Mouse (Mus musculus): Measurements from ENCODE around the gene Cacng1.

Cacng1 gene

GRCm38 (mm10) chr11:107716332-107716938, at the start of gene Cacng1:
TSS of gene Cacng1 (minus strand) at chr11:107716522.
- no peak for DNase-seq (ENCODE audit: low read depth, low spot score)

GRCm38 (mm10) chr11:107762688-107763460, 46.6 kb upstream of the Cacng1 start:
- no peak for DNase-seq (ENCODE audit: low read depth, low spot score)

- DNase-seq (ENCODE audit: low read depth, low spot score): no peak
Measured at GRCm38 (mm10) chr11:107761790-107762500, 45.6 kb upstream of the Cacng1 start.

GRCm38 (mm10) chr11:107760001-107760400, 43.7 kb upstream of the Cacng1 start:
- no peak for DNase-seq (ENCODE audit: low read depth, low spot score)

- no peak for DNase-seq (ENCODE audit: low read depth, low spot score)
Measured at GRCm38 (mm10) chr11:107759516-107759915, 43.2 kb upstream of the Cacng1 start.

- no peak for DNase-seq (ENCODE audit: low read depth, low spot score)
Measured at GRCm38 (mm10) chr11:107749114-107749513, 32.8 kb upstream of the Cacng1 start.

GRCm38 (mm10) chr11:107748243-107749035, 32.1 kb upstream of the Cacng1 start:
- DNase-seq (ENCODE audit: low read depth, low spot score): no peak

- DNase-seq (ENCODE audit: low read depth, low spot score): no peak
Measured at GRCm38 (mm10) chr11:107743100-107743499, 26.8 kb upstream of the Cacng1 start.

GRCm38 (mm10) chr11:107738418-107739099, 22.2 kb upstream of the Cacng1 start:
- DNase-seq (ENCODE audit: low read depth, low spot score): no peak

- no peak for DNase-seq (ENCODE audit: low read depth, low spot score)
Measured at GRCm38 (mm10) chr11:107737886-107738285, 21.6 kb upstream of the Cacng1 start.

GRCm38 (mm10) chr11:107734133-107734532, 17.8 kb upstream of the Cacng1 start:
- no peak for DNase-seq (ENCODE audit: low read depth, low spot score)

- no peak for DNase-seq (ENCODE audit: low read depth, low spot score)
Measured at GRCm38 (mm10) chr11:107731498-107731897, 15.2 kb upstream of the Cacng1 start.

GRCm38 (mm10) chr11:107730940-107731339, 14.6 kb upstream of the Cacng1 start:
- no peak for DNase-seq (ENCODE audit: low read depth, low spot score)

GRCm38 (mm10) chr11:107729141-107729540, 12.8 kb upstream of the Cacng1 start:
- DNase-seq (ENCODE audit: low read depth, low spot score): no peak

- DNase-seq (ENCODE audit: low read depth, low spot score): no peak
Measured at GRCm38 (mm10) chr11:107728073-107728863, 11.9 kb upstream of the Cacng1 start.

GRCm38 (mm10) chr11:107724603-107725002, 8.3 kb upstream of the Cacng1 start:
- DNase-seq (ENCODE audit: low read depth, low spot score): no peak

- DNase-seq (ENCODE audit: low read depth, low spot score): no peak
Measured at GRCm38 (mm10) chr11:107721057-107721456, 4.7 kb upstream of the Cacng1 start.

- DNase-seq (ENCODE audit: low read depth, low spot score): no peak
Measured at GRCm38 (mm10) chr11:107720264-107721021, 4.1 kb upstream of the Cacng1 start.

GRCm38 (mm10) chr11:107714368-107714767, 2.0 kb downstream of the Cacng1 start:
- DNase-seq (ENCODE audit: low read depth, low spot score): no peak

- no peak for DNase-seq (ENCODE audit: low read depth, low spot score)
Measured at GRCm38 (mm10) chr11:107710379-107710778, 5.9 kb downstream of the Cacng1 start.
